Mouse (Mus musculus) liver, embryonic 16.5 days (tissue): Measurements from ENCODE around the gene Zswim3. TPM values are rescaled to one million over a fixed set of nuclear protein-coding genes. Genes with fewer than 3 reads are reported as not detected.

Experiments used
- ATAC-seq: fragments of 200-750 bp; cut with Nextera tagmentation; 2 replicates; pipeline ENCODE4 v1.8.0; 2017; ENCODE audit warnings: low read depth, mild to moderate bottlenecking, moderate number of reproducible peaks, moderate library complexity
- H3K27ac ChIP-seq: fragments of 300-500 bp; sonication (generic); 2 replicates; pipeline ENCODE4 v1.5.1; 2014; ENCODE audit warnings: mild to moderate bottlenecking, low read length
- H3K27me3 ChIP-seq: fragments of 300-500 bp; sonication (generic); 2 replicates; pipeline ENCODE4 v1.6.1; 2014; ENCODE audit warnings: low read depth, low read length, mixed read lengths; ENCODE audit not compliant: control insufficient read depth, insufficient read depth
- H3K36me3 ChIP-seq: fragments of 300-500 bp; sonication (generic); 2 replicates; pipeline ENCODE4 v1.6.1; 2014; ENCODE audit warnings: mild to moderate bottlenecking; ENCODE audit not compliant: control insufficient read depth, insufficient read depth
- H3K4me1 ChIP-seq: fragments of 300-500 bp; sonication (generic); 2 replicates; pipeline ENCODE4 v1.6.1; 2014; ENCODE audit warnings: low read depth, low read length, mixed read lengths; ENCODE audit not compliant: control insufficient read depth
- H3K4me2 ChIP-seq: fragments of 300-500 bp; sonication (generic); 2 replicates; pipeline ENCODE4 v1.6.1; 2014; ENCODE audit warnings: low read depth, low read length, mixed read lengths
- H3K4me3 ChIP-seq: fragments of 300-500 bp; sonication (generic); 2 replicates; pipeline ENCODE4 v1.5.1; 2014; ENCODE audit warnings: low read depth, mild to moderate bottlenecking, low read length
- H3K9ac ChIP-seq: fragments of 300-500 bp; sonication (generic); 2 replicates; pipeline ENCODE4 v1.6.1; 2014; ENCODE audit warnings: low read depth, low read length
- H3K9me3 ChIP-seq: fragments of 300-500 bp; sonication (generic); replicated peaks from 2 replicates; pipeline ENCODE4 v1.6.1; 2016; ENCODE audit warnings: low read length; ENCODE audit not compliant: control insufficient read depth
- WGBS: fragments of 180-500 bp; shearing (Covaris S2); extraction: QIAGEN DNeasy Blood & Tissue Kit; methylation state at CpG from one replicate; pipeline ENCODE4 v1.1.7; 2014; ENCODE audit not compliant: insufficient replicate concordance; 5-methylcytosine and 5-hydroxymethylcytosine counted together
- polyA plus RNA-seq: library from polyadenylated mRNA; unstranded; fragments of >200 nt; fragmentation: Nextera tagmentation; extraction: Ambion mirVana; gene quantifications from 2 replicates; pipeline ENCODE4 v1.2.1, GENCODE M21; 2015

Gene Zswim3
- polyA plus RNA-seq = 4.3 TPM in 2 replicates

- Histone ChIP-seq H3K4me2 (peak within 1 kb of the TSS; percentile 93), H3K27me3 (no peaks in the 10 kb centered on the region), H3K9me3 (no peaks in the 10 kb centered on the region), H3K36me3 (peaks cover 13% of the 10 kb centered on the region), H3K4me1 (peaks cover 28% of the 10 kb centered on the region), H3K4me3 (peak within 1 kb of the TSS; percentile 96), H3K9ac (peak within 1 kb of the TSS; percentile 95), H3K27ac (peak within 1 kb of the TSS; percentile 100)
- WGBS = 0% methylated on average over 47 of the region's 47 CpGs
- peak; percentile 91 for ATAC-seq
Observed at GRCm38 (mm10) chr2:164804533-164805331, at the start of gene Zswim3, which contains the start of gene Acot8. Gene Zswim3 (plus strand): TSS chr2:164805098. Gene Acot8 (minus strand): TSS chr2:164804882.

- no peak overlapping the region for H3K4me2 ChIP-seq
- 90% methylated on average over 8 of the region's 11 CpGs for WGBS
Observed at GRCm38 (mm10) chr2:164757841-164758240, 47.1 kb upstream of the Zswim3 start.

GRCm38 (mm10) chr2:164758692-164759091 lies 46.2 kb upstream of the Zswim3 start:
- Histone ChIP-seq H3K4me1 (peaks cover 60% of the 10 kb centered on the region), H3K4me3 (peak overlapping the region; percentile 2; the same call in 1 of the 2 replicates), H3K27ac (peak overlapping the region; percentile 93), H3K27me3 (no peaks in the 10 kb centered on the region), H3K9ac (peak overlapping the region; percentile 63), H3K36me3 (peaks cover 76% of the 10 kb centered on the region), H3K9me3 (no peaks in the 10 kb centered on the region), H3K4me2 (peak overlapping the region; percentile 55)
- WGBS = 50% methylated on average over 1 of the region's 1 CpGs
- peak; percentile 69 for ATAC-seq

More at GRCm38 (mm10) chr2:164757841-164758240, 47.1 kb upstream of the Zswim3 start:
- Histone ChIP-seq H3K4me3 (no peak overlapping the region), H3K4me1 (peaks cover 51% of the 10 kb centered on the region), H3K36me3 (peaks cover 75% of the 10 kb centered on the region), H3K27ac (peak overlapping the region; percentile 93), H3K9me3 (no peaks in the 10 kb centered on the region), H3K27me3 (no peaks in the 10 kb centered on the region), H3K9ac (peak overlapping the region; percentile 63)
- no peak for ATAC-seq

GRCm38 (mm10) chr2:164760059-164760833 lies 44.7 kb upstream of the Zswim3 start:
- H3K27ac ChIP-seq = peak overlapping the region; percentile 93
- H3K4me1 ChIP-seq = peaks cover 61% of the 10 kb centered on the region
- H3K4me3 ChIP-seq = peak overlapping the region; percentile 5; the same call in 1 of the 2 replicates
- peak overlapping the region; percentile 55 for H3K4me2 ChIP-seq
- H3K9ac ChIP-seq = peak overlapping the region; percentile 50
- peak; percentile 74 for ATAC-seq
- no peaks in the 10 kb centered on the region for H3K9me3 ChIP-seq
- no peaks in the 10 kb centered on the region for H3K27me3 ChIP-seq
- H3K36me3 ChIP-seq = peaks cover 69% of the 10 kb centered on the region
- WGBS = 33% methylated on average over 4 of the region's 4 CpGs

- ATAC-seq = peak; percentile 93
- 50% methylated on average over 2 of the region's 2 CpGs for WGBS
- H3K27ac ChIP-seq = peak overlapping the region; percentile 93
- no peaks in the 10 kb centered on the region for H3K9me3 ChIP-seq
- H3K9ac ChIP-seq = peak overlapping the region; percentile 64
- H3K27me3 ChIP-seq = no peaks in the 10 kb centered on the region
- H3K36me3 ChIP-seq = peaks cover 69% of the 10 kb centered on the region
- H3K4me3 ChIP-seq = peak overlapping the region; percentile 7; the same call in 1 of the 2 replicates
- peak overlapping the region; percentile 46 for H3K4me2 ChIP-seq
- peaks cover 61% of the 10 kb centered on the region for H3K4me1 ChIP-seq
Observed at GRCm38 (mm10) chr2:164761502-164761901, 43.4 kb upstream of the Zswim3 start.

- H3K9me3 ChIP-seq = no peaks in the 10 kb centered on the region
- peak overlapping the region; percentile 7; the same call in 1 of the 2 replicates for H3K4me3 ChIP-seq
- H3K36me3 ChIP-seq = peaks cover 68% of the 10 kb centered on the region
- 87% methylated on average over 4 of the region's 4 CpGs for WGBS
- no peaks in the 10 kb centered on the region for H3K27me3 ChIP-seq
- peaks cover 61% of the 10 kb centered on the region for H3K4me1 ChIP-seq
- H3K9ac ChIP-seq = peak overlapping the region; percentile 64
- H3K27ac ChIP-seq = peak overlapping the region; percentile 93
- ATAC-seq = no peak
- peak overlapping the region; percentile 46 for H3K4me2 ChIP-seq
Observed at GRCm38 (mm10) chr2:164761971-164762370, 42.9 kb upstream of the Zswim3 start.

- peak overlapping the region; percentile 93 for H3K27ac ChIP-seq
- peak overlapping the region; percentile 46; the same call in 1 of the 2 replicates for H3K4me2 ChIP-seq
- peaks cover 58% of the 10 kb centered on the region for H3K4me1 ChIP-seq
- H3K9ac ChIP-seq = peak overlapping the region; percentile 64
- H3K27me3 ChIP-seq = no peaks in the 10 kb centered on the region
- peaks cover 69% of the 10 kb centered on the region for H3K36me3 ChIP-seq
- H3K9me3 ChIP-seq = no peaks in the 10 kb centered on the region
- no peak for ATAC-seq
- WGBS = 78% methylated on average over 7 of the region's 7 CpGs
- H3K4me3 ChIP-seq = no peak overlapping the region
Observed at GRCm38 (mm10) chr2:164762593-164762992, 42.3 kb upstream of the Zswim3 start.

GRCm38 (mm10) chr2:164765841-164766240 lies 39.1 kb upstream of the Zswim3 start:
- H3K4me1 ChIP-seq = peaks cover 39% of the 10 kb centered on the region

More at GRCm38 (mm10) chr2:164765841-164766240, 39.1 kb upstream of the Zswim3 start:
- Histone ChIP-seq H3K4me3 (no peak overlapping the region), H3K36me3 (peaks cover 69% of the 10 kb centered on the region), H3K27ac (no peak overlapping the region), H3K9ac (no peak overlapping the region), H3K9me3 (no peaks in the 10 kb centered on the region), H3K27me3 (no peaks in the 10 kb centered on the region), H3K4me2 (no peak overlapping the region)
- WGBS = 81% methylated on average over 3 of the region's 3 CpGs
- ATAC-seq = no peak
